8 mouse cellular contexts compared by ENCODE assay signal in genomic region chr2:119028941-119029551, GRCm38 (mm10). TPM values are rescaled to one million over a fixed set of nuclear protein-coding genes. Genes with fewer than 3 reads are reported as not detected.
A peak's percentile ranks its signal among the peaks of the same experiment; 100 is the strongest.
DNase-seq lines count a peak whose midpoint lies in the region; ATAC-seq and TF ChIP-seq lines count a peak whose summit lies in the region.

Ccdc32 (minus strand) TSS chr2:119029393.

- ATAC-seq in frontal cortex, adult (ENCODE audit: low TSS enrichment): peak; percentile 99
- peak; percentile 99 for ATAC-seq in lung, postnatal 0 days

- H3K36me3 ChIP-seq in hindbrain, embryonic 10.5 days: peaks cover 27% of the 10 kb centered on the region; the same call in 1 of the 2 replicates
- H3K36me3 ChIP-seq in lung, postnatal 0 days (ENCODE audit: insufficient read depth, low read length): no peaks in the 10 kb centered on the region

- peaks cover 17% of the 10 kb centered on the region for H3K4me1 ChIP-seq in hindbrain, embryonic 10.5 days (replicated peaks)
- no peaks in the 10 kb centered on the region for H3K4me1 ChIP-seq in lung, postnatal 0 days (ENCODE audit: insufficient read depth, low read depth, low read length)

- peak within 1 kb of the TSS; percentile 82 for H3K4me3 ChIP-seq in hindbrain, embryonic 10.5 days
- H3K4me3 ChIP-seq in lung, postnatal 0 days (ENCODE audit: low read depth, low read length): peak within 1 kb of the TSS; percentile 61

- TF ChIP-seq CTCF in lung, postnatal 0 days (IDR thresholded peaks at IDR 0.05): no peak

- no peak for TF ChIP-seq EP300 in lung, postnatal 0 days (IDR thresholded peaks at IDR 0.05)

- under 1% methylated on average over 28 of the region's 28 CpGs for WGBS in hindbrain, embryonic 10.5 days
- WGBS in lung, postnatal 0 days: under 1% methylated on average over 28 of the region's 28 CpGs

- H3K27me3 ChIP-seq in hindbrain, embryonic 10.5 days (ENCODE audit: insufficient read depth, poor library complexity, severe bottlenecking): no peaks in the 10 kb centered on the region; the same call in 1 of the 2 replicates
- no peaks in the 10 kb centered on the region for H3K27me3 ChIP-seq in lung, postnatal 0 days (replicated peaks; ENCODE audit: insufficient read depth, low read length)

- peak within 1 kb of the TSS; percentile 73 for H3K9ac ChIP-seq in lung, postnatal 0 days (replicated peaks; ENCODE audit: low read depth)

- H3K27ac ChIP-seq in hindbrain, embryonic 10.5 days: peak within 1 kb of the TSS; percentile 79
- H3K27ac ChIP-seq in lung, postnatal 0 days (ENCODE audit: low read length): peak within 1 kb of the TSS; percentile 71; the same call in 1 of the 2 replicates

- DNase-seq in MN1 (ENCODE audit: low spot score): peak; percentile 92
- peak; percentile 98 for DNase-seq in cerebellum, adult 9-10 months
- peak; percentile 94 for DNase-seq in hindbrain, embryonic 10.5 days (ENCODE audit: low spot score)
- peak; percentile 96 for DNase-seq in layer of hippocampus, adult 9-11 months
- peak; percentile 99 for DNase-seq in lung, postnatal 0 days (ENCODE audit: low spot score)
- DNase-seq in ovary, postnatal 14 days (ENCODE audit: low spot score): peak; percentile 84
- peak; percentile 93 for DNase-seq in thymus, postnatal 14 days

- H3K9me3 ChIP-seq in hindbrain, embryonic 10.5 days: no peaks in the 10 kb centered on the region
- no peaks in the 10 kb centered on the region for H3K9me3 ChIP-seq in lung, postnatal 0 days (ENCODE audit: low read length)

- peak within 1 kb of the TSS; percentile 74 for H3K4me2 ChIP-seq in lung, postnatal 0 days (replicated peaks; ENCODE audit: low read depth, low read length)

RNA-seq across cellular contexts. Expression of gene Ccdc32, which starts in this region (rescaled TPM):
- polyA plus RNA-seq in hindbrain, embryonic 10.5 days (2016; fragmentation: Nextera tagmentation; extraction: Ambion mirVana): 22.8 and 26.0 TPM in 2 replicates
- polyA plus RNA-seq in lung, postnatal 0 days (2015; fragmentation: Nextera tagmentation; extraction: Ambion mirVana): 23.2 and 25.3 TPM in 2 replicates

Comparison
In these comparisons a context has a peak if more than half of its experiments do, and no peak if none do; other contexts are left out.
1. Peak in every context shown above with its lines: DNase-seq, ATAC-seq, H3K4me3 ChIP-seq and H3K27ac ChIP-seq.